ENCODE assay signal across 8 mouse cellular contexts in genomic region chr6:120914911-120915648, GRCm38 (mm10). TPM values are rescaled to one million over a fixed set of nuclear protein-coding genes. Genes with fewer than 3 reads are reported as not detected.
DNase-seq lines count a peak whose midpoint lies in the region; ATAC-seq and TF ChIP-seq lines count a peak whose summit lies in the region.

No protein-coding gene starts in this region.

- H3K27me3 ChIP-seq in lung, postnatal 0 days (replicated peaks; ENCODE audit: insufficient read depth, low read length) = no peaks in the 10 kb centered on the region

- no peaks in the 10 kb centered on the region for H3K36me3 ChIP-seq in lung, postnatal 0 days (ENCODE audit: insufficient read depth, low read length)

- no peaks in the 10 kb centered on the region for H3K9me3 ChIP-seq in lung, postnatal 0 days (ENCODE audit: low read length)

- H3K27ac ChIP-seq in lung, postnatal 0 days (ENCODE audit: low read length) = 0 out of 2 replicates have a peak overlapping the region, but pooled peaks have one; percentile 10

- peak; percentile 66 for TF ChIP-seq CTCF in lung, postnatal 0 days (IDR thresholded peaks at IDR 0.05)

- TF ChIP-seq EP300 in lung, postnatal 0 days (IDR thresholded peaks at IDR 0.05) = no peak

- peak overlapping the region; percentile 96; the same call in 1 of the 2 replicates for H3K4me2 ChIP-seq in lung, postnatal 0 days (replicated peaks; ENCODE audit: low read depth, low read length)

- WGBS in lung, postnatal 0 days = 49% methylated on average over 9 of the region's 9 CpGs

- H3K4me1 ChIP-seq in lung, postnatal 0 days (ENCODE audit: insufficient read depth, low read depth, low read length) = peaks cover 8% of the 10 kb centered on the region; the same call in 1 of the 2 replicates

- H3K9ac ChIP-seq in lung, postnatal 0 days (replicated peaks; ENCODE audit: low read depth) = no peak overlapping the region

- DNase-seq in cerebellum, postnatal 36 days = no peak
- peak; percentile 45 for DNase-seq in embryo, embryonic 10 days (ENCODE audit: low spot score)
- peak; percentile 67 for DNase-seq in kidney, adult 11 months
- peak; percentile 72 for DNase-seq in lung, postnatal 0 days (ENCODE audit: low spot score)
- DNase-seq in spleen, postnatal 10 days (ENCODE audit: low spot score in 2 of 2) = peak; percentile 75 to 85
- DNase-seq in frontal cortex, adult 2 months (ENCODE audit: extremely low spot score in 1 of 2, low spot score in 1 of 2) = no peak

- ATAC-seq in cerebellum, adult (ENCODE audit: insufficient number of reproducible peaks, low FRiP score, low TSS enrichment) = peak; percentile 50; the same call in 1 of the 2 replicates
- peak; percentile 29 for ATAC-seq in CD4-positive, CD25-positive, alpha-beta regulatory T cell, adult 4 months
- ATAC-seq in lung, postnatal 0 days = no peak

- no peak overlapping the region for H3K4me3 ChIP-seq in lung, postnatal 0 days (ENCODE audit: low read depth, low read length)

RNA-seq across cellular contexts. Expression of gene Bid, which starts 1.6 kb away (rescaled TPM):
- polyA plus RNA-seq in CD4-positive, CD25-positive, alpha-beta regulatory T cell, adult 4 months (2017; shearing (Covaris generic)) = 10 to 100 TPM; 51.9 to 73.2 TPM
- 8.4 and 8.7 TPM in 2 replicates for polyA plus RNA-seq in lung, postnatal 0 days (2015; fragmentation: Nextera tagmentation; extraction: Ambion mirVana)
- polyA plus RNA-seq in frontal cortex, adult 2 months (2012; rRNA removed) = 19.7 and 20.1 TPM in 2 replicates

Comparison
In these comparisons a context has a peak if more than half of its experiments do, and no peak if none do; other contexts are left out.
1. DNase-seq: peak in embryo, embryonic 10 days (single experiment), kidney, adult 11 months (single experiment), lung, postnatal 0 days (single experiment) and spleen, postnatal 10 days (2 of 2); none in cerebellum, postnatal 36 days (0 of 2) and frontal cortex, adult 2 months (0 of 2).